Mouse (Mus musculus) kidney, adult 2 months (tissue): ENCODE data around the gene Bst1. TPM values are rescaled to one million over a fixed set of nuclear protein-coding genes. Genes with fewer than 3 reads are reported as not detected.

ENCODE experiments used
- DNase-seq: peaks from one replicate; pipeline ENCODE4 v3.0.0; 2021
- H3K27ac ChIP-seq: fragments of 200-500 bp; 2 replicates; pipeline ENCODE4 v1.5.1; 2012; ENCODE audit warnings: low read depth, low read length, control low read depth, inconsistent platforms; ENCODE audit not compliant: insufficient read depth
- H3K27me3 ChIP-seq: fragments of 200-500 bp; replicated peaks from 2 replicates; pipeline ENCODE4 v1.6.1; 2012; ENCODE audit warnings: mild to moderate bottlenecking, moderate library complexity, low read length, inconsistent platforms; ENCODE audit not compliant: control insufficient read depth, insufficient read depth
- H3K36me3 ChIP-seq: fragments of 200-500 bp; 2 replicates; pipeline ENCODE4 v1.6.1; 2012; ENCODE audit warnings: mild to moderate bottlenecking, moderate library complexity, low read length, inconsistent platforms; ENCODE audit not compliant: control insufficient read depth, insufficient read depth
- H3K4me1 ChIP-seq: fragments of 200-500 bp; 2 replicates; pipeline ENCODE4 v1.6.1; 2011; ENCODE audit warnings: low read length; ENCODE audit not compliant: control insufficient read depth, insufficient read depth
- H3K4me3 ChIP-seq: fragments of 200-500 bp; 2 replicates; pipeline ENCODE4 v1.5.1; 2011; ENCODE audit warnings: mild to moderate bottlenecking, low read depth, low read length, control low read depth; ENCODE audit not compliant: insufficient read depth
- CTCF ChIP-seq: fragments of 200-500 bp; conservative IDR thresholded peaks from 2 replicates; pipeline ENCODE4 v1.5.1; 2011; ENCODE audit warnings: low read depth, mild to moderate bottlenecking, control low read depth, low read length, moderate library complexity, mixed read lengths; ENCODE audit not compliant: insufficient read depth, insufficient read length
- POLR2A ChIP-seq: fragments of 200-500 bp; IDR thresholded peaks from one replicate; pipeline ENCODE4 v1.6.1; 2011; ENCODE audit warnings: low read depth, low read length, control low read depth
- WGBS: fragments of 180-500 bp; shearing (Covaris S2); methylation state at CpG from one replicate; pipeline ENCODE4 v1.1.7; 2018; 5-methylcytosine and 5-hydroxymethylcytosine counted together
- polyA plus RNA-seq: library from polyadenylated mRNA; depleted of rRNA; stranded (reverse); fragments of >200 nt; gene quantifications from 2 replicates; pipeline ENCODE4 v1.2.3, GENCODE M21; 2012

Bst1 gene
- polyA plus RNA-seq, 1 experiment: 11.5 TPM

DNA sequence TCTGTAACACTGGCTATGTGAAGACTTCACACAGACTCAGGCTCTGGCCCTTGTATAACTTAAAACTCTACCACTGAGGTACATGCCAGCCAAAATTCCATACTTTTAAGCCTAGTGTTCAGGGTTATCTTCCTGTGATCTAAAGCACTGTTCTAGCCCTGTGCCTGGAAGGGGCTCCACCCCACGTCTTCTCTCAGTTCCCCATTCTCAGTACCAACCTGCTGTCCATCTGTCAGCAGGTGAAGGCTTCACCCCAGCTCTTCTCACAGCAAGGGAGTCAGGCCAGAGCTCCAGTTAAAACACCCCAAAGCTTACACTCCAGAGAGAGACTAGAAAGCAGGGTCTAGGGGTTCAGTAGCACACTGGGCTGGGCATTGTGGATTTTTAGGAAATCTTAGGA is 27.0 kb downstream of the Bst1 start:
- 71% methylated on average over 1 of the region's 1 CpGs for WGBS
- Histone ChIP-seq H3K27me3 (no peaks in the 10 kb centered on the region), H3K36me3 (no peaks in the 10 kb centered on the region), H3K4me3 (no peak overlapping the region), H3K4me1 (no peaks in the 10 kb centered on the region), H3K27ac (no peak overlapping the region)
- TF ChIP-seq POLR2A (no peak), CTCF (no peak)
- DNase-seq: no peak

DNA sequence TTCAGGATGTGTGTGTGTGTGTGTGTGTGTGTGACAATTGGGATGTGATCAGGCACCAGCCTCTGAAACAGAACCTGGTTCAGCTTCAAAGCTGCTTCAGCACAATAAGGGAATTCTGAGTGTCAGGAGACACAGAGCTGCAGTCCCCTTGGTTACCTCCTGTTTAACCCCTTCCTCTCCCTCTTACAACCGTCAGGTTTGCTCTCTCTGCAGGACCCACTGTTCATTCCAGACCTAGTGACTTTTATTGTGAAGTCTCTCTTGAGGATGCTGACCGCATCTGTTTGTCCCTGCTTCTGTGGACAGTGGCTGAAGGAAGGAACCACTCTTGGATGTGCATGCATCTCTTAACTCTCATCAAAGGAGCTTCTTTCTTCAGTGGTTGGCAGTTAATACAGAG is 27.5 kb downstream of the Bst1 start:
- no peaks in the 10 kb centered on the region for H3K4me1 ChIP-seq
- WGBS: 44% methylated on average over 2 of the region's 2 CpGs
- no peak overlapping the region for H3K4me3 ChIP-seq
- no peak for TF ChIP-seq CTCF
- TF ChIP-seq POLR2A: no peak
- H3K27ac ChIP-seq: no peak overlapping the region
- H3K27me3 ChIP-seq: no peaks in the 10 kb centered on the region
- no peaks in the 10 kb centered on the region for H3K36me3 ChIP-seq
- no peak for DNase-seq

- Histone ChIP-seq H3K4me3 (no peak overlapping the region), H3K4me1 (no peaks in the 10 kb centered on the region), H3K27me3 (no peaks in the 10 kb centered on the region), H3K36me3 (no peaks in the 10 kb centered on the region), H3K27ac (no peak overlapping the region)
- DNase-seq: no peak
- TF ChIP-seq CTCF (no peak), POLR2A (no peak)
These were observed 28.9 kb downstream of the Bst1 start for GRCm38 (mm10) chr5:43847555-43847954.

- Histone ChIP-seq H3K4me3 (no peak overlapping the region), H3K27me3 (no peaks in the 10 kb centered on the region), H3K36me3 (no peaks in the 10 kb centered on the region), H3K27ac (no peak overlapping the region), H3K4me1 (no peaks in the 10 kb centered on the region)
- TF ChIP-seq POLR2A: no peak
- TF ChIP-seq CTCF: no peak
- WGBS: 87% methylated on average over 3 of the region's 3 CpGs
- no peak for DNase-seq
These were observed 29.6 kb downstream of the Bst1 start for GRCm38 (mm10) chr5:43848275-43848674.

DNA sequence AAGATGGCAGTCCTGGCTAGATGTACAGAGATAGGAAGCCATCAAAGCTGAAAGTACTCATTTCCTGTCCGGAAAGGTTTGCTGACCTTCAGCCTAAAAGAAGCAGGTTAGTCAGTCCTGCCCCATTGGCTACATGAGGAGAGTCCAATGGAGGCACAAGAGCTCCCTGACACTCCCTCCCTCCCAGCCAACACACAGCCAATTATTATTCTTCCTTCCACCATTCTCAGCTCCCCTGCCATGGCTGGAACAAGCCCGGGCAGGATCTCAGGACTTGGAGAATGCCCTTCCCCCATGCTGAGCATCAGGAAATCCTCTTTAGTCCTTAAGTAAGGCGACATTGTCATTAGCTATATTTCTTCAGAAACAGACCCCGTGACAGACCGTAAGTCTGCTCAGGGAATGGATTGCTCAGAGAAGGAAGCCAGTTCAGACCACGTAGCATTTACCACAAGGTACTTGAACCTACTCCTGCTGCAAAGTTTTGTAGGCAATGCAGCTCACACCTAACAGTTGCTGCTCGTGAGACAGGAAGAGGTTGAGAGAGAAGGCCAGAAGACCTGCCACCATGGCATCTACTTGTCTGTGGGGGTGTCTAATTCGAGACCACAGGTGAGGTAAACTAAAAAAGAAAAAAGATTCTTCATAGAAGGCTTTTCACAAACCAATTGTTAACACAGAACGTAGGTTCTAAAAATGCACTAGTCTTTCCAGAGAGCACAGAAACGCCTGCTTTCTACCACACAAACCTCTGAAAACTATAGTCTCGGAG is 34.6 kb downstream of the Bst1 start:
- H3K27me3 ChIP-seq: 0 out of 2 replicates have a peak, but pooled peaks cover 1% of the 10 kb centered on the region
- no peak for TF ChIP-seq CTCF
- no peak for TF ChIP-seq POLR2A
- DNase-seq: peak; percentile 38
- H3K36me3 ChIP-seq: no peaks in the 10 kb centered on the region
- H3K27ac ChIP-seq: peak overlapping the region; percentile 34
- no peak overlapping the region for H3K4me3 ChIP-seq
- 67% methylated on average over 11 of the region's 11 CpGs for WGBS
- H3K4me1 ChIP-seq: no peaks in the 10 kb centered on the region

DNA sequence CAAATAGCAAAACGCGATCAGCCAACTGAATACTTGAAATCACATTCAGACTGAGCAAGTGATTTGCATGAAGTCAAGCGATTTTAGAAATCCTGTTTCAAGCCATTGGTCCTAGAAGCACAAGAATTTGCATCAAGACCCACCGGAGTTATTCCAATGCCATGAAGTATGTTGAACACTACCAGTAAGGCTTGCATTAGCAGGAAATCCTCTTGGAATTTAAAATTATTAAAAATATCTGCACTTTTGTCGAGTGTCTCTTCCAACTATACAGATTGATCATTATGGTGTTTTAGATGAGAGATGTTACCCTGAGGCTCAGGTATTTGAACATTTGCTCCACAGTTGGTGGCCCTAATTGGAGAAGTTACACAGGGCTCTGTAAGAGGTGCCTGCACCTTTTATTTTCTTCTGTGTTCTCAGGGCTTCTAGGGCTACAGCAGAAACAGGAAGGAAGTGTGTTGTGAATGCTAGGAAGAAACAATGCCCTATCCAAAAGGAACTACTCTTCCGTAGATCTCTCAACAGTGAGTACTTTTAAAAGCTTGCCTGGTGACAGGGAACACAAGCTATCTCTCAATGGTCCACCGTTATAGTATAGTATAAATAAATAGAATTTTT is 35.3 kb downstream of the Bst1 start:
- no peaks in the 10 kb centered on the region for H3K36me3 ChIP-seq
- H3K4me3 ChIP-seq: no peak overlapping the region
- H3K27ac ChIP-seq: peak overlapping the region; percentile 34
- WGBS: 71% methylated on average over 7 of the region's 7 CpGs
- TF ChIP-seq CTCF: no peak
- no peak for TF ChIP-seq POLR2A
- DNase-seq: peak; percentile 43
- H3K27me3 ChIP-seq: 0 out of 2 replicates have a peak, but pooled peaks cover 1% of the 10 kb centered on the region
- no peaks in the 10 kb centered on the region for H3K4me1 ChIP-seq

- Histone ChIP-seq H3K4me1 (no peaks in the 10 kb centered on the region), H3K27ac (peak overlapping the region; percentile 80), H3K4me3 (no peak overlapping the region), H3K36me3 (no peaks in the 10 kb centered on the region), H3K27me3 (0 out of 2 replicates have a peak, but pooled peaks cover 1% of the 10 kb centered on the region)
- TF ChIP-seq POLR2A: no peak
- TF ChIP-seq CTCF: no peak
- WGBS: 45% methylated on average over 2 of the region's 2 CpGs
- DNase-seq: peak; percentile 69
These were observed 37.1 kb downstream of the Bst1 start for GRCm38 (mm10) chr5:43855769-43856168.
